Mouse (Mus musculus): ENCODE results near the gene Cklf. TPM values are rescaled to one million over a fixed set of nuclear protein-coding genes. Genes with fewer than 3 reads are reported as not detected.
A peak's percentile ranks its signal among the peaks of the same experiment; 100 is the strongest.
"Not testable (repeated sequence)": the region's sequence is repeated elsewhere in the genome, so short reads cannot be mapped to it uniquely, and the experiment has no call there.

Gene Cklf
- polyA plus RNA-seq, 1 experiment from 2014 or later, result 17.8 TPM

DNA sequence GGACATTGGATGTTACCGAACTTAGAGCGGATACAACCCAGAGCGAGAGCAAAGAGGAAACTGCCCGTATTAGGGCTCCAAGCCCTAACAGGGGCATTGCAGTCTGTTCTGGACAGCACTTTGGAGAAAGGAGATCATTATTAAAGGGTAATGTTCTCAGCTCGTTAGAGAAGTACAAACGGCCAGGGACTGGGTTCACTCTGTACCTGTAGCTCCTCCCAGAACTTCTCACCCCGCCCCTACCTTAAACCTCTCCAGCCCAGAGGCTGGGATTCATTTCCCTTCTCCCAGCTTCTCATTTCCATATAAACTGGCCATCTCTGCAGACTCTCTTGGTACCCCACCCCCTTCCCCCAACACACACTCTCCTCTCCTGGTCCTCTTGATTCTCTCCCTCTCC is 800 bp downstream of the Cklf start:
- no peak for TF ChIP-seq CTCF (IDR thresholded peaks at IDR 0.05; ENCODE audit: low read depth)
- peak overlapping the region; percentile 55; the same call in 1 of the 2 replicates for H3K9ac ChIP-seq (ENCODE audit: low read depth, low read length)
- peak overlapping the region; percentile 89 for H3K4me2 ChIP-seq (replicated peaks; ENCODE audit: low read depth)
- no peaks in the 10 kb centered on the region for H3K27me3 ChIP-seq (replicated peaks; ENCODE audit: control insufficient read depth, insufficient read depth, low read length)
- ATAC-seq, result no peak
- H3K9me3 ChIP-seq (ENCODE audit: control insufficient read depth), result no peaks in the 10 kb centered on the region
- no peaks in the 10 kb centered on the region for H3K36me3 ChIP-seq (ENCODE audit: control insufficient read depth, insufficient read depth)
- H3K4me3 ChIP-seq (ENCODE audit: low read depth, low read length), result peak overlapping the region; percentile 66
- no peak overlapping the region for H3K27ac ChIP-seq (ENCODE audit: low read depth, low read length)
- H3K4me1 ChIP-seq (replicated peaks; ENCODE audit: control insufficient read depth, insufficient read depth, low read length), result peaks cover 15% of the 10 kb centered on the region; the same call in 1 of the 2 replicates
- WGBS, result under 1% methylated on average over 7 of the region's 7 CpGs

DNA sequence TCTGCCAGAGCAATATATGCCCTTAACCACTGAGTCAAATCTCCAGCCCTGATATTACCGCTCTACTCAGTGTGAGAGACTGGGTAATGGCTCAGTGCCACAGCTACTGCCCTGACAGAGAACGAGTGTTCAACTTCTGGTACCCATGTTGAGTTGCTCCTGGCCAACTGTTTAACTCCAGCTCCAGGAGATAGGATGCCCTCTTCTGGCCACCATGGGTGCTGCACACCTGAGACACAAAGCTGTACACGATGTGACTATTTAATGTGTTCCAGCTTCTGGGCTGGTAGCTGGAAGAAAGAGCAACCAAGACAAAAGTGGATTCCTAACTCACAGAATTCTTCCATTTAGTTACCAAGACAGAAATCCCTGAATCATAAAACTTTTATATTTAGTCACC is 2.4 kb downstream of the Cklf start:
- no peak for ATAC-seq
- TF ChIP-seq CTCF (IDR thresholded peaks at IDR 0.05; ENCODE audit: low read depth), result peak; percentile 66
- 0 out of 2 replicates have a peak, but pooled peaks cover 3% of the 10 kb centered on the region for H3K4me1 ChIP-seq (replicated peaks; ENCODE audit: control insufficient read depth, insufficient read depth, low read length)
- no peaks in the 10 kb centered on the region for H3K9me3 ChIP-seq (ENCODE audit: control insufficient read depth)
- H3K27me3 ChIP-seq (replicated peaks; ENCODE audit: control insufficient read depth, insufficient read depth, low read length), result no peaks in the 10 kb centered on the region
- H3K36me3 ChIP-seq (ENCODE audit: control insufficient read depth, insufficient read depth), result 0 out of 2 replicates have a peak, but pooled peaks cover under 1% of the 10 kb centered on the region
- no peak overlapping the region for H3K4me2 ChIP-seq (replicated peaks; ENCODE audit: low read depth)
- H3K9ac ChIP-seq (ENCODE audit: low read depth, low read length), result no peak overlapping the region
- 95% methylated on average over 3 of the region's 3 CpGs for WGBS
- H3K4me3 ChIP-seq (ENCODE audit: low read depth, low read length), result no peak overlapping the region
- no peak overlapping the region for H3K27ac ChIP-seq (ENCODE audit: low read depth, low read length)

DNA sequence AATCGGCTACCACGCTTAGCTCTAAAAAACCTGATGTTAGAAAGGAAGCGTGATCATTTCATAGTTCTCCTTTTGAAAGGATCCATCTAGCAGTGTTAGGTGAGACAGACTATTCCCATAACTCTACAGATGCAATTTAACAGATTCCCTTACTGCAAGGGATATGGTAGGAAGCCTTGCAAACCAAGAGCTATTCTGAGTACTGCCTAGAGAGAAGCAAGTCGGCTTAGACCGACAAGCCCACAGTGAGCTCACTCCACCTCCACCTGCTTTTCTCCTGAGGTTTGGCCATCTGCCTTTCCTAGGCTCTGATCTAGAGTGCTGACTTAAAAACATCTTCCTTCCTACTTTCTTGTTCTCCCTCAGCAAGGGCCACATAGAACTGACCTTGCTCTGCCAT is 11.1 kb downstream of the Cklf start:
- not testable (repeated sequence) for H3K27ac ChIP-seq (ENCODE audit: low read depth, low read length); H3K36me3 ChIP-seq (ENCODE audit: control insufficient read depth, insufficient read depth); H3K27me3 ChIP-seq (replicated peaks; ENCODE audit: control insufficient read depth, insufficient read depth, low read length); ATAC-seq; H3K4me1 ChIP-seq (replicated peaks; ENCODE audit: control insufficient read depth, insufficient read depth, low read length); H3K9me3 ChIP-seq (ENCODE audit: control insufficient read depth); H3K9ac ChIP-seq (ENCODE audit: low read depth, low read length); H3K4me2 ChIP-seq (replicated peaks; ENCODE audit: low read depth); H3K4me3 ChIP-seq (ENCODE audit: low read depth, low read length)
- 96% methylated on average over 5 of the region's 5 CpGs for WGBS

DNA sequence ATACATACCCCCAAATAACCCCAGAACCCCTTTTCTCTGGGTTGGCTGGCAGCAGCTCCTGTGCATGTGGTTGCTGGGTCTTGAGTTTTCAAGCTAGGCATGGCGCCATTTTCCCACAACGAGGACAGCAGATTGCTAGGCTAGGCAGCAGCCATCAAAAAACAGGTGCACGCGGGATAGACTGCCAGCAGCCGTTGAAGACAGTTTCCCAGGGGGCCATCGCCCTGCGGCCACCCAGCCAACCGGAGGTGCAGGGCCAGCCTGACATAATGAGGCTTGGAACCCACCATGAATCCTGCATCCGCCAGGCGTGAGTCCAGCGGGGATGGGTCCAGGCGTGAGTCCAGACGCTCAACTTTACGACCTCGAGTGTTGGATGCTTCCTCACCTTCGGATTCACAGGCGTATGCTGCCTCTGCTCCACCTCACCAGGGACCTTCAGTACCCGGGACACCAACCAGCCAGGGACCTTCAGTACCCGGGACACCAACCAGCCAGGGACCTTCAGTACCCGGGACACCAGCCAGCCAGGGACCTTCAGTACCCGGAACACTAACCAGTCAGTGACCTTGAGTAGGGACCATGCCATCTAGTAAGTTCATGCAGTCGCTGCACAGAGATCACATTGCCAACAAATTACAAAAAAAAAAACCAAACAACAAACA is 13.7 kb downstream of the Cklf start:
- not testable (repeated sequence) for H3K36me3 ChIP-seq (ENCODE audit: control insufficient read depth, insufficient read depth); H3K4me1 ChIP-seq (replicated peaks; ENCODE audit: control insufficient read depth, insufficient read depth, low read length); H3K4me3 ChIP-seq (ENCODE audit: low read depth, low read length); H3K9ac ChIP-seq (ENCODE audit: low read depth, low read length); H3K4me2 ChIP-seq (replicated peaks; ENCODE audit: low read depth); H3K27ac ChIP-seq (ENCODE audit: low read depth, low read length); ATAC-seq; H3K27me3 ChIP-seq (replicated peaks; ENCODE audit: control insufficient read depth, insufficient read depth, low read length); H3K9me3 ChIP-seq (ENCODE audit: control insufficient read depth)
- 96% methylated on average over 21 of the region's 22 CpGs for WGBS

DNA sequence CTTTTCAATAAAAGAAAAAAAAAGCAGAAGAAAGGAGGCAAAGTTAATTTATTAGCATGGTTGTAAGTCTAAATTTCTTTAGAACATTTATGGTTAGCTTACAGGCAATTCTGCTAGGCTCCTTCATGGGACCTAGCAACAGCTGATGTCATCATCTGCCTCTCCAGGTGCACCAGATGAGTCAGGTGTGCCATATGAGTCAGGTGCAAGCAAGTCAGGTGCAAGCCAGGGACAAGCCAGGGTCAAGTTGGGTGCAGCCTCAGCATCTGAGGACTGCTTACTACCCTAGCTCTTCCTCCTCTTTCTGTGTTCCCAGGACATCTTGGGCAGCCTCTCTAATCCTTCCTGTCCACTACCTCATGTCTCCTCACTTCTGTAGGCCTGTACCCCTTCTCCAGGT is 17.7 kb downstream of the Cklf start:
- no peak overlapping the region for H3K9ac ChIP-seq (ENCODE audit: low read depth, low read length)
- H3K4me3 ChIP-seq (ENCODE audit: low read depth, low read length), result no peak overlapping the region
- TF ChIP-seq CTCF (IDR thresholded peaks at IDR 0.05; ENCODE audit: low read depth), result no peak
- no peak overlapping the region for H3K4me2 ChIP-seq (replicated peaks; ENCODE audit: low read depth)
- no peaks in the 10 kb centered on the region for H3K9me3 ChIP-seq (ENCODE audit: control insufficient read depth)
- H3K36me3 ChIP-seq (ENCODE audit: control insufficient read depth, insufficient read depth), result no peaks in the 10 kb centered on the region
- H3K27ac ChIP-seq (ENCODE audit: low read depth, low read length), result no peak overlapping the region
- H3K4me1 ChIP-seq (replicated peaks; ENCODE audit: control insufficient read depth, insufficient read depth, low read length), result no peaks in the 10 kb centered on the region
- peak; percentile 73; the same call in 1 of the 2 replicates for ATAC-seq
- H3K27me3 ChIP-seq (replicated peaks; ENCODE audit: control insufficient read depth, insufficient read depth, low read length), result no peaks in the 10 kb centered on the region

DNA sequence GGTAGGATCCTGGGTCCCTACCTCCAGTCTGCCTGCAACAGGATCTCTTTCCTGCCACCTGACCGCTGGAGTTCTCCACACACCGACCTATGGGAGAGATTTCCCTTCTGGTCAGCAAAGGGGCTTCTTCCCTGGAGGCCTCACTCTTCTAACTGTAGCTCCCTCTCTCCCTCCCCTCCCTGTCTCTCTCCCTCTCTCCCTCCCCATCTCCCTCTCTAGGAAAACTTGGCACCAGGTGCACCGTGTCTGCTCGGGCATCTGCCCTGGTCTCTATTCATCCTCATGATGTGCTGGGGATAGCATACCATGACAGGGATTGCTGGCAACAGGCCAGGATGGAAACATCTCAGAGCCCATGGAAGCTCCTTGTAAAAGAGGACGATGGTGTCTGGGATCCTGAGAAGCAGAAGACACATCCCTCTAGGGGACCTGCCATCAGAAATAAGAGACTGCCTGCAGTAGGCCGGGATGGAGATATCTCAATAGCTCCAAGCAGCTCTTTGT is 18.3 kb downstream of the Cklf start:
- Histone ChIP-seq H3K4me1 (replicated peaks; ENCODE audit: control insufficient read depth, insufficient read depth, low read length) (no peaks in the 10 kb centered on the region), H3K4me3 (ENCODE audit: low read depth, low read length) (no peak overlapping the region), H3K4me2 (replicated peaks; ENCODE audit: low read depth) (no peak overlapping the region), H3K9me3 (ENCODE audit: control insufficient read depth) (no peaks in the 10 kb centered on the region), H3K9ac (ENCODE audit: low read depth, low read length) (no peak overlapping the region), H3K27ac (ENCODE audit: low read depth, low read length) (no peak overlapping the region), H3K36me3 (ENCODE audit: control insufficient read depth, insufficient read depth) (no peaks in the 10 kb centered on the region), H3K27me3 (replicated peaks; ENCODE audit: control insufficient read depth, insufficient read depth, low read length) (no peaks in the 10 kb centered on the region)
- no peak for ATAC-seq
- TF ChIP-seq CTCF (IDR thresholded peaks at IDR 0.05; ENCODE audit: low read depth), result no peak
- 84% methylated on average over 6 of the region's 6 CpGs for WGBS

DNA sequence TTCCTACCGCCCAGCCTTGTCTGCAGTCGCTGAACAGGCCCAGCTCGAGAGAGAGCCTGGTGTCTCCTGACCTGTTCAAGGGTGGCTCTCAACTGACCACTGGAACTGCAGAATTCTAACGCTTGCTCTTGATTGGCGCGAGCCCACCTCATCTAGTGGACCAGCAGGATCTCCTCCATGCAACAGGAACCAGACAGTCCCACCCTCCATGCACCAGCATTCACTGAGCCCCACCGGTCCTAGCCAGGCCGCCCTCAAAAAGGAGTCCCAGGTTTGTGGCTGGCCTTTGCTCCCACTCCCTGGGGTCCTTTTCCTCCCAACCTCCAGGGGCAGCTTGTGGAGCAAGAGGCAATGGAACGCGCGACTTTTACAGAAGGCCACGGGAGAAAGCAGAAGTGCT is 42.4 kb downstream of the Cklf start, which contains the start of gene Cmtm2a:
Gene Cmtm2a (minus strand): TSS at position 101 of the 400 bp plus-strand sequence.
- not testable (repeated sequence) for H3K9ac ChIP-seq (ENCODE audit: low read depth, low read length); ATAC-seq; H3K4me3 ChIP-seq (ENCODE audit: low read depth, low read length); H3K4me1 ChIP-seq (replicated peaks; ENCODE audit: control insufficient read depth, insufficient read depth, low read length); H3K27me3 ChIP-seq (replicated peaks; ENCODE audit: control insufficient read depth, insufficient read depth, low read length); H3K36me3 ChIP-seq (ENCODE audit: control insufficient read depth, insufficient read depth); H3K4me2 ChIP-seq (replicated peaks; ENCODE audit: low read depth); H3K9me3 ChIP-seq (ENCODE audit: control insufficient read depth); H3K27ac ChIP-seq (ENCODE audit: low read depth, low read length)
- 88% methylated on average over 12 of the region's 12 CpGs for WGBS

All from intestine, postnatal 0 days (tissue).